Mouse (Mus musculus): ENCODE data around the gene Gm21119.
"Not testable (repeated sequence)": the region's sequence is repeated elsewhere in the genome, so short reads cannot be mapped to it uniquely, and the experiment has no call there.

The Gm21119 gene

GRCm38 (mm10) chr8:20652976-20653375 is 38.3 kb downstream of the Gm21119 start:
- DNase-seq (ENCODE audit: low read depth, low spot score) = not testable (repeated sequence)

GRCm38 (mm10) chr8:20678418-20678817 is 63.7 kb downstream of the Gm21119 start:
- not testable (repeated sequence) for DNase-seq (ENCODE audit: low read depth, low spot score)

Measured in retina, adult 2 months (tissue).